Mouse (Mus musculus) layer of hippocampus, adult 18-20 months (tissue): ENCODE data around the gene Chek2. TPM values are rescaled to one million over a fixed set of nuclear protein-coding genes. Genes with fewer than 3 reads are reported as not detected.
"Not testable (repeated sequence)": the region's sequence is repeated elsewhere in the genome, so short reads cannot be mapped to it uniquely, and the experiment has no call there.

Source experiments
- DNase-seq, 2 experiments: peaks; one replicate each; pipeline ENCODE4 v3.0.0; 2022; ENCODE audit warnings: low spot score in 2 of 2
- total RNA-seq, 2 experiments: library from RNA; stranded (reverse); gene quantifications; 2 replicates each; pipeline ENCODE4 v1.2.3; 2021

Chek2 gene
- total RNA-seq, 2 experiments from 2014 or later = 1.6 to 2.9 TPM

DNA sequence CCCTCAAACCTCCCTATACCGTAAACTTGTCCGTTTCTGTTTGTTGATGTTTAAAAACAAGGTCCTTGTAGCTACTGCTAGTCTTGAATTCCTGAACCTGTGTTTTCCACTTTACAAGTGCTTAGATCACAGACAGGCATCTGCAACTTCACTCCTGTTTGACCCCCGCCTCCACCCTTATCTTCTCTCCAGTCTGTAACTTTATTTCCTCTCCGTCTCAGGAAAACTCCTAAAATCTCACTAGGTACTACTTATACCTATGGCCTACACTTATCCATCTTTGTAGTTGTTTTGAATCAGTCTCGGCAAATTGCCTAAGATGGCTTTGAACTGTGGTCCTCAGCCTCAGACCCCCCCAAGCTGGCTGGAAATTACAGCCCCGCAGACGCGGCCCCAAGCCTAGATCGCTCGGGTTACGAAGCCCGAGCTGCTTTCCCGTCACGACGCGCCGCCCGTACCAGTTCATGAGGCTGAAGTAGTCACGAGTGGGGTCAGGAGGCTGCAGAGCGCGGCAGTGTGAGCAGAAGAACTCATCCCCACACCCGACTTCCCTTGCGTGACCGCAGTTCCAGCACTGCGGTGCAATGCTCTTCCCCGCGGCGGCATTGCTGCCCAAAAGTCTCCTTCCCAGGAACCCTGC is 621 bp upstream of the Chek2 start:
- no peak for DNase-seq

DNA sequence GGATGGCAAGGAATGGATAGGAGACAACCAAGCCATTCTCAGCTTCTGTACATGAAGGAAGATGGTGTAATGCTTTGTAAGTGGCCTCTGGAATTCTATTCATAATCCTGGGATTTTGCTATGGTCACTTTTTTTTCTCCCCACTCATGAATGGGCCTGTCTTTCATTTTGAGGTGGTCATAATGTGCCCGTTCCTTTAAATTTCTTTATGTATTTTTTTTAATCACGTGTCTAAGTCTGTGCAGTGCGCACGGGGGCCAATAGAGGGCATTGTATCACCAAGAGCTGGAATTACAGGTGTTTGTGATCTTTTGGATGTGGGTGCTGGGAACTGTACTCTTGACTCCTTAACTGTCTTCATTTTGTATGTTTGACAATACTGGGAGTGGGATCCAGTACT is 686 bp downstream of the Chek2 start:
- peak in 1 of 2 experiments; percentile 30 for DNase-seq

DNA sequence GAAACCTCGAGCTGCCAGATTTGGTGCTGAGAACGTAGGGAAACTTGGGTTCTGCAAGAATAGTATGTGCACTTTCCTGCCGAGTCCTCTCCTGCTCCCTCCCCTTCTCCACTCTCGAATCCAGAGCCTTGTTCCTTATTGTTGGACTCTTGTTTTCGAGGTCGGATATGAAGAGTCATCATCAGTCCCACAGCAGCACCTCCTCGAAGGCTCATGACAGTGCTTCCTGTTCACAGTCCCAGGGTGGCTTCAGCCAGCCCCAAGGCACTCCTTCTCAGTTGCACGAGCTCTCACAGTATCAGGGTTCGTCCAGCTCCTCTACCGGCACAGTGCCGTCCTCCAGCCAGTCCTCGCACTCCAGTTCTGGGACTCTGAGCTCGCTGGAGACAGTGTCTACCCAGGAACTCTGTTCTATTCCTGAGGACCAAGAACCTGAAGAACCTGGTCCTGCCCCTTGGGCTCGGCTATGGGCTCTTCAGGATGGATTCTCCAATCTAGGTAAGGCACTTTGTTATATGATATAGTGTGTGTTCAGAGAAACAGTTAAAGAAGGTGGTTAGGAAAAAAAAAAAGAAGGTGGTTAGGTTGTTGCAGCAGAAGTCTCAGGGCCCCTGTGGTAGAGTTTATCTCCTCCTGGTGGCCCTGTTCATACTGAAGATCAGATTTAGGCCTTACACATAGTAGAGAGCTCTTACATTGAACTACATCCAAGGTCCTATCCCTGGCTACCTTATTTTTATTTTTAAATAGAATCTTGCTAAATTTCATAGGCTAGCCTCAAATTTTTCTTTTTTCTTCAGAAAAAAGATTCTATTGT is 1.5 kb downstream of the Chek2 start:
- no peak for DNase-seq

DNA sequence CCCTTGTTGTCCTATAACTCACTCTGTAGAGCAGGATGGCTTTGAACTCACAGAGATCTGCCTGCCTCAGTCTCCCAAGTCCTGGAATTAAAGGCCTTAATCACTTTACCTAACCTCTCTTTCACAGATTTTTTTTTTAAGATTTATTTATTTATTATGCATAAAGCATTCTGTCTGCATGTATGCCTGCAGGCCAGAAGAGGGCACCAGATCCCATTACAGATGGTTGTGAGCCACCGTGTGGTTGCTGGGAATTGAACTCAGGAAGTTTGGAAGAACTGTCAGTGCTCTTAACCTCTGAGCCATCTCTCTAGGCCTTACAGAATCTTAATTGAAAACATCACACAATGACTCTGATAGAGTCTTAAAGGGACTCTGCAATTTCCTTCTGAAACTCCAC is 13.2 kb downstream of the Chek2 start:
- DNase-seq = no peak

DNA sequence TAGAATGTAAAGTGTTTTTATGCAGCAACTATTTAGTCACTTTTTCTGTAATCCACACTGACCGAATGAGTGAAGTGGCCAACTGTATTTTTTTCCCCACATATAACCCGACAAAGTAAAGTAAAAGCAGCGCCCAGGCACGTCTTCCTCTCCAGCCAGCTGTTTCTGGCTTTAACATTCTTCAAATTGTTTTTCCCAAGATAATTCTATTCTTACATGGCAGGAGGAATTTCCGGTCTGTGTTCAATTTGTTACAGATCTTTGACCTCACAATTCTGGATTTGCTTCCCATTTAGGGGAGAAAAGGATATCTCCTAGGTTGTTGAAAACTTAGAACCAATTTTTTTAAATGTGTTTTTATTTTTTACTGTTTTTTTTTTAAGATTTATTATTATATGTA is 17.3 kb downstream of the Chek2 start:
- no peak for DNase-seq

DNA sequence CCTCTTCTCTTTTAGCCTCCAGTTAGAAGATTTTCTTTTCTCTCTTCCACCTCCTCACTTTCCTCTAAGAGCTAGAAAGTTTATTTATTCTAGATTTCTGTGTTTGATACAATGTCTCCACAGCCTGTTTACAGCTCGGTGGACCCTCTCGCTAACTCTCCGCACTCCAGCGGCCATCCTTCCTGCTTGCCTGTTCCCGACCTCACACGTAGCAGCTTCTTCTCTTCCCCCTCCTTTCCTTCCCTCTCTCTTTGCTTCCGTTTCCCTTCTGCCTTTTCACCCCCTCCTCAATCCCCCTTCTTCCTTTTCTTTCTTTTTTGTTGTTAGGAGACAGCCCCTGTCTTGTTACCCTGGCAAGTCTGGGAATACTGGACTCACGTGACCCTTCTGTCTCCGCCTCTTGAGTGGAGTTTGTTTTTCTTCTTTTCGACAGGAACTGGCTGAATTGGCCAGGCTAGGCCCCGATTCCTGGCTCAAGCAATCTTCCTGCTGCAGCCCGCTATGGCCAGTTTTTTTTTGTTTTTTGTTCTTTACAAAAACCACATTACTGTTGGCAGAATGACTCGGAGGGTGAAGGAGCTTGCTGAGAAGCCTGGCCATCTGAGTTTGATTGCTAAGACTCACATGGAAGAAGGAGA is 19.4 kb downstream of the Chek2 start:
- peak in 1 of 2 experiments; percentile 46 for DNase-seq

DNA sequence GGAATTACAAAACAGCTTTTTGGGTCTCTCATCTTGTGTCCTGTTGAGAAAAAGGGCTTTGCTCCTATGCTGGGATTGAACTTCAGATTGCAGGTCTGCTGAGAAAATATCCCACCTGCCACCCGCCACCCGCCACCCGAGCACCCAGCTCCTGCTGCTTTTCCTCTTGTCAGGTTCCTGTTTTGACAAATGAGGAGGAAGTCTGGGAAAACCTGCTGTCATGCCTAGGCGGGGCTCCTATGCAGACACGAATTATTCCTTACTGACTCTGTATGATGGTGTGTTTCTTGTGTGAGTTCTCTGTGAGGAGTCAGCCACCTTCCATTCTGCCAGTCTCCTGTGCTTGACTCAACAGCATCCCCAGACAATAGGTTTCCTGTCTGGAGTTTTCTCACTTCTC is 20.7 kb downstream of the Chek2 start:
- no peak for DNase-seq

DNA sequence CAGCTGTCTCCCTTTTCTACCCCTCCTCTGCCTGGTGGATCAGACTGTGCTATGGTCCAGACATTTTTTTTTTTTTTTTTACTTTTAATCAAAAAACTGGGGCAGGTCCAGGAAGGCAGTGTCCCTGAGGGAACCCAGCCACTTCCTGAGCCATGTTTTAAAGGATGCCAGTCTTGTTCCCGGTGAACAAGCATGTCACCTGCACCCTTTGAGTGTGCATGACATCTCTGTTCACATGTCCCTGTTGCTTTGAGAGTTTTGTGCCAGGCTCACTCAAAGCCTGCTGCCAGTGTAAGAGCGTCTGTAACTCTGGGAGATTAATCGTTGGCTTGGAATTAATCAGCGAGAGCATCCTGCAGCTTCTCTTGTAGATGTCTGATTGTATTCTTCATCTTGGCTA is 28.7 kb downstream of the Chek2 start:
- DNase-seq = peak in 1 of 2 experiments; percentile 26

DNA sequence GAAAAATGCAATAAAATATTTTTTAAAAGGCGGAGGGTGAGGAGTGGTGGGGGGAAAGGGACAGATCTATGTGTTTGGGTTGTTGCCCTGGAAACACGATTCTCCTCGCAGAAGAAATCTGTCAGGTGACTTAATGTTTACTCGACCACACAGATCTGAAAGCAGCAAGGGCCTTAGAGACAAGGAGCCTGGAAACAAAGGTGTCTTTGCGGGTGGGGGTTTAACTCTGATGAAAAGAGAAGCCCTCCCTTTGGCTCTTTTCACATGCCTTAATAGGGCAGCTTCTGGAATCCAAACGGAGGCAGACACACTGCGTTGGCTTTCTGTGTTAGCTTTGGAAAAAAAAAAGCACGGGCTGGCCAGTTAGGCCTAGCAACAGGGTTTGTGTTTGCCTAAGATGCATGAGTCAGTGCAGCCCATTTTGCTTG is 29.5 kb downstream of the Chek2 start:
- DNase-seq = peak in 1 of 2 experiments; percentile 30

DNA sequence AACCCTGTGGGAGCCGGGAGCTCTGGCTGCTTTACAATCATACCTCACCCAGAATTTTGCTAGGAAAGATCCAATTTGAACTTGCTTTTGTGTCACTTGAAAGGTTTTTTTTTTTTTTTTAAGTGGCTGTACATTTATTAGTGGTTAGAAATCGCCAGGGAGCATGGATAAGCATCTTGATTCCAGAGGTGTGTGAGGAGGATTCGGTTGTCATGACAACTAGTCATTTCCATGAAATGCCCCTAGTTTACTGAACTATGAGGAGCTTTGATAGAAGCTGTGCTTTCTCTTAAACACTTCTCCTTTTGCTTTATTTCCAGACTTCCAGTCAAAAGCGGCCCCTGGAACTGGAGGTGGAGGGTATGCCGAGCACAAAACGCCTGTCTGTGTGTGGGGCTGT is 33.4 kb downstream of the Chek2 start:
- DNase-seq = peak in 1 of 2 experiments; percentile 7

DNA sequence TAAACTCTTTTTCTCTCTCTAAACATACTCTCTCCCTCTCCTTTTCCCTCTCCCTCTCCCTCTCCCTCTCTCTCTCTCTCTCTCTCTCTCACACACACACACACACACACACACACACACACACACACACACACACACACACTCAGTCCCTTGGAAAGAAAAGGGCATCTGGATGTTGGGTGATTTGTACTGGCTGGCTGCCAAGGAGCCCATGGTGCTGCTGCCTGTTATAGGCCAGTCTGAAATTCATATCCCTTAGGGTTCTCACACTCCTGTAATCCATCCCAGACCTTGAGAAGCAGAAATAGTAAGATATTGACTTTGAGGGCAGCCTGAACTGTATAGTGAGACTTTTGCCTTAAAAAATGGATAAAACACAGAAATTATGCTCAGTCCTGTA is 34.9 kb downstream of the Chek2 start:
- no peak for DNase-seq

DNA sequence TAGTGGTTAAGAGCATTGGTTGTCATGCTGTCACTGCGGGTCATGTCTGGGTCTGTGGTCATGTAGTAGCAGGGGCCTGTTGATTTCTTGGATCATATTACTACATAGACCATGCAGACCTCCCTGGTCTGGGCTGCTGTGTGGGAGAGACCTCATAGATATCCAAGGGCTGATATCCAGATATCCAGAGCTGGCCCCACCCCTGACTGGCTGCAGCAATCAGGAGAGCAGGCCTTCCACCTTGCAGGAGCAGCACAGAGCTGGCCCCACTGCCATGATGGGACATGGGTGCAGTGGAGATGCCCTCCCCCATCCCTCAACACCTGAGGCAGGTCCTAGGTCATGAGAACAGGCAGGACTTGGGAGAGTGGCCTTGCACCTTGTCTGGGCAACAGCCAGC is 35.5 kb downstream of the Chek2 start:
- DNase-seq = no peak

DNA sequence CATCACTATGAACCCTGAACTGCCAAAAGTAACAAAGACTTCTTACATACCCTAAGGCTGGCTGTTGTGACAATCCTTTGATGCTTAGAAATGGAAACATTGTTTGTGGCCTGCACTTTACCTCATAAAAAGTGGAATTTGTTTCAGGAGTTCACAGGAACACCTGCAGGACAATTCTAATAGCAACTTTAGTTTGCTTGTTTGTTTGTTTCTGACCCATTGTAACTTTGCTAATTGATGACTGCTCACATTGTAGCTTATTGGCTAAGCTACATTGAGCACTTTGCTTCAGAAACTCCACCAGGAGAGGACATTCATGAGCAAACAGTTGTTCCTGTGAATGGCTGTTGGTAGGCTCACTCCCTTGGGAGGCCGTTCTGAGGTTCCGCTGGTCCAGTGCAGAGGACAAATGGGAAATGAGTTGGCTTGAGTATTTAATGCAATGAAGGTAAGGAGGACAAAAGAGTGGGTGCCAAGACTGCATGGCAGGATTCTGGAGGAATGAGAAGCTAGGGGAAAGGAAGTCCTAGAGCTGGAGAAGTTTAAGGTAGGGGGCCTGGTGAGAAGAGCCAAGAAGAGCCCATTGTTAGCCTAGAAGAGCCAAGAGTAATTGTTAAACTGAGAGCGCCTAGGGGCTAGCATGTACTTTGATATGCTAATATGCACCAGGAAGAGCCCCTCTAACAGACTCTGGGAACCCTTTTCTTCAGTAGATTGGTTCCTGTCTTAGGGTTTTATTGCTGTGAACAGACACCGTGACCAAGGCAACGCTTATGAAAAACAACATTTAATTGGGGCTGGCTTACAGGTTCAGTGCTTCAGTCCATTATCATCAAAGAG is 38.1 kb downstream of the Chek2 start:
- DNase-seq = no peak

DNA sequence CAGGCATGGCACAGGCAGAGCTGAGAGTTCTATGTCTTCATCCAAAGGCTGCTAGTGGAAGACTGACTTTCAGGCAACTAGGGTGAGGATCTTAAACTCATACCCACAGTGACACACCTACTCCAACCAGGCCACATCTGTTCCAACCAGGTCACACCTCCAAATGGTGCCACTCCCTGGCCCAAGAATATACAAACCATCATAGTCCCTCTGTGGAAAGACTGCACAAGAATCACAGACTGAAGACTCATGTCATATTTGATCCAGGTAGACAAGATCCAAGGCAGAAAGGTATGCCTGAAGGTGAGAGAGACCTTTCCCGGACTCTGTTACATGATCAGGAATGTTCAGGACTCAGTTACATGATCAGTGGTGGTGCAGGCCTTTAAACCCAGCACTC is 38.7 kb downstream of the Chek2 start:
- DNase-seq = not testable (repeated sequence)

DNA sequence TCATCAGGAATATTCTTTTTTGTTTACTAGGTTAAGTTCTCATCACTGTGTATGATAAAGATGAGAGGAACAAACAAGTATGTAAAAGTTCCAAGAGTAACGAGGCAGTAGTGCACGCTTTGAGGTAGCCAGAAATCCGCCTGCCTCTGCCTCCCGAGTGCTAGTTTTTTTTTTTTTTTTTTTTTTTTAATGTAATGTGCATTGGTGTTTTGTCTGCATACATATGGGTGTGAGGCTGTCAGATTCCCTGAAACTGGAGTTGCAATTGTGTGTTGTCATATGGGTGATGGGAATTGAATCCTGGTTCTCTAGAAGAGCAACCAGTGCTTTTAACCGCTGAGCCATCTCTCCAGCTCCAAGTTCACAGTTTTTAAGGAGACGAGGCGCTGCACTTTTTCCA is 39.3 kb downstream of the Chek2 start:
- DNase-seq = no peak

DNA sequence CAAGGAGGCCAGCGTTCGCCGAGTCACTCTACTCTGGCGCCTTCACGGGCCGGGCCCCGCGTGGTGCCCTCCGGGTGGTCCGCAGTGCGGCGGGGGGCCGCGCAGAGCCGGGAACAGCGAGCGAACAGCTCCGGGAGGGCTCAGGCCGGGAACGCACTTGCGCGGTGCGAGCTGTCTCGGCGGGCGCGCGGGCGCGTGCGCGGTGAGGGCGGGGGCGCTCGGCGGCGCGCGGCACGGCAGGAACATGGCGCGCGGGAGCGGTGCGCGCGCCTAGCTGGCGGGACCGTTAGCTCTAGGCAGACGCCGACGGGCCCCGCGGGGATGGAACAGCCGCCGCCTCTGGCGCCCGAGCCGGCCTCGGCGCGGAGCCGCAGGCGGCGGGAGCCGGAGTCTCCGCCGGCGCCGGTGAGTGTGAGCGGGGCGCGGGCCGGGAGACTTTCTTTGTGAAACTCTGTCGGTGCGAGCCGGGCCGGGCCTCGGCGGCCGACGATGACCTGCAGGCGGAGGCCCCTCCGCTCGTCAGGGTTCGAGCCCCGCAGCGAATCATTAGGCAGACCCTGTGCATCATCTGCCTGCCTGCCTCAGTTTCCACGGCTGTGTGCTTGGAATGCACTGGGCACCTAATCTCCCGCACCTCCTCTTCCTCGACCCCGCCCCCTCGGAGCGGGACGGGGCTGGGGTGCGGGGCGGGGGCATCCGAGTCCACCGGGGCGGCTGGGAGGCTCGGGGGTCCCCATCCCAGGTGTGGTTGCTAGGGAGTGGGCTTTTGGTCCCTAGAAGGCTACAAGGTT is 40.0 kb downstream of the Chek2 start, which contains the start of gene Ttc28:
TSS of gene Ttc28 (plus strand) at position 220 of the 791 bp plus-strand sequence.
- DNase-seq = peak; percentile 78 to 90

DNA sequence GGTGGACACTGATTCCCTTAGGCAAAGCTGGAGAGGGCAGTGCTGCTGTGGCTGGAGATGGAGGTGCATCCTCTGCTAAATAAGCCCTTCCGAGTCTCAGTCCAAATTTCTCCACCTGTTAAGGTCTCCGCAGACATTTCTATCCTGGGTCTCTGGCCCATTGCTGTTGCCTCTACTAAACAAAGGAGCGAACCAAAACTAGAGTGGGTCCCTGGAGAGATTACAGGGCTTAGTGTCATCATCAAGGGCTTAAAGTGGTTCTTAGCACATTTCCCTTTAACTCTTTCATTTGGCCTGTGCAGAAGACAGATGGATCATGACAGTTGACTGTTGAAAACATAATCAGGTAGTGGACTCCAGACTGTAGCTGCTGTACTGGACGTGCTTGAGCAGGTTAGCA is 48.8 kb downstream of the Chek2 start:
- no peak for DNase-seq

DNA sequence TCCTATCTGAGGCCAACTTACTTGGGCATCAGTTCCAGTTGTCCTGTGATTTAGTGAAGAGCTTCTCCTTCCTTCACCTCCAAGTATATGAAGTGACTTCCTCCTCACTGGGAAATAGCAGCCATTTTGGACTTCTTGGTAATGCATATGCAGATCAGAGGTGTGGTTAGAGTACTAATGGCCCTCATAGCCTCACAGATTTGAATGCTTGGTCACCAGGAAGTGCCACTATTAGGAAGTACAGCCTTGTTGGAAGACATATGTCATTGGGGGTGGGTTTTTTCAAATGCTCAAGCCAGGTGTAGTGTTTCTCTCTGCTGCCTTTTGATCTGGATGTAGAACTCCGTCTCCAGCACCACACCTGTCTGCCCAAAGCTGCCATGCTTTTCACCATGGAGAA is 50.2 kb downstream of the Chek2 start:
- DNase-seq = no peak

DNA sequence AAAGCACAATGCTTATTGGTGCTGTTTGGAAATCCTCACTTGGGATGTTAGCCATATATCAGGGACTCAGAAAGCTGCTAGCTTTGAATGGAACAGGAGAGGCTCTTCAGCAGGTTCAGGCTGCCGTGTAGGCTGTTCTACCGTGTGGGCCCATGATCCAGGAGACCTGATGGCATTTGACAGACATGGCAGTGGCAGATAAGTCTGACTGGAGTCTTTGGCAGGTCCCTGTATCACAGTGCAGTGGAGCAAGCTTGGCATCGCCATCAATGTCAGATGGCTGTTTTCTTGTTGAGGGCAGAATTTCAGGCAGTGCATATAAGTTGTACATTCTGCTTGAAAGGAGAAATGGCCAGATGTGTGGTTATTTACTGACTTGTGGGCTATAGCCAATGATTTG is 50.8 kb downstream of the Chek2 start:
- no peak for DNase-seq

DNA sequence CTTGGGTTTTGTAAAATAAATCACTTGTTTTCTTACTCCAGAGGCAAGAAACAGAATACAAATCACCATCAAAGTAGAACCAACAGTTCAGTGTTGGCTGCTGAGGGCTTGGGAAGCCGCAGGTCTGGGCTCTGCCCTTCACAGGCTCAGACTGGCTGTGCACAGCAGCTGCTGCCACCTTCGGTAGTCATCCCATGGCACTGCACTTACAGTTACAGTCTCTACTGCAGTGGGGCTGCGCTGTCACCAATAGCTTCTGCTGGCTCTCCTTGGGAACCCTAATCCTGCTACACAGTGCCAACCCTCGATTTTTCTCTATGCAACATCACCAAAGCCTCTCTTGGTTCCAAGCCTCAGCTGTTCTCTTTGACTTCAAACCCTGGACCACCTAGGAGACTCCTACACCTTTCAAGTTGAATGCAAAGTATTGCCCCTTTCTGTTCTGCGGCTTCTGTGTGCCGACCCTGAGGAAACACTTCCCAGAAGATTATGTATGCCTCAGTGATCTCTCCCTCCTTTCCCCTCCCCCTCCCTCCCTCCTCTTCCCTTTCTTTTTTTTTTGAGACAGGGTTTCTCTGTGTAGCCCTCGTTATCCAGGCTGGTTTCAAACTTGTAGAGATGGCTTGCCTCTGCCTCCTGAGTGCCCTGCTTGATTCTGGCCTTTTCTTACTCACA is 57.5 kb downstream of the Chek2 start:
- DNase-seq = no peak
